Mouse (Mus musculus): ENCODE results near the gene Myrf.

Myrf gene

DNA sequence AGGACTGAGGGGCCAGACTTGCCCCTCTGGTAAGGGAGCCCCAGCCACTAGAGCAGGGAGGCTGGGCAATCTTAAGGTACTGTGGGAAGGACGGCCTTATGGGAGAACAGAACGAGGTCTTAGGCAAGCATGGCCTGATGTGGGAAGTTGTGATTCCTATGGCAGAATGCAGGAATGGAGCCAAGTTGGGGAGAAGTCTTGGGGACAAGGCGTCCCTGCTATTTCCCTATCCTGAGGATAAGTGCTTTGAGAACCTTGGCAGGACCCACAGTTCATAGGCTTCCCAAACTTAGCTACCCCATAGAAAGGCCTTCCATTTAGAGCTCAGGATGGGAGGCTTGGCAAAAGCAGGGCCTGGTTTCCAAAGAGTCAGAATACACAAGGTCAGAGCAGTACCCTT, 31.7 kb downstream of the Myrf start:
- DNase-seq (ENCODE audit: low spot score in 2 of 2): no peak

DNA sequence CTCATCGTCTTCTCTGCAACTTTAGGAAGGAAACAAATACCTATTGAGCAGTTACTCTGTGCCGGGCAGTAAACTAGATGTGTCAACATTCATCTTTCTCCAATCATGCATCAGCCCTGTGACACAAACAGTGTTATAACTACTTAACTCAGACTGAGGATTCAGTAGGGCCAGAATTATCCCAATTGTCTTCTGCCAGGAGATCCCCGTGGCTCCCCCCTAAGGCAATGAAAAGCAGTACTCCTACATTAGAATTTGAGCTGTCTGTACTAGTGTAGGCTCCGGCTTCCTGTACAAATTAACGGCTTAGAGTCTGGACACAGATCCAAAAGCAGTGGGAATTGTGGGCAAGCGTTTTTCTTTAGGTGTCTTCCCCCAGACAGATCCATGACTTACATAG, 35.5 kb downstream of the Myrf start:
- DNase-seq (ENCODE audit: low spot score in 2 of 2): no peak

DNA sequence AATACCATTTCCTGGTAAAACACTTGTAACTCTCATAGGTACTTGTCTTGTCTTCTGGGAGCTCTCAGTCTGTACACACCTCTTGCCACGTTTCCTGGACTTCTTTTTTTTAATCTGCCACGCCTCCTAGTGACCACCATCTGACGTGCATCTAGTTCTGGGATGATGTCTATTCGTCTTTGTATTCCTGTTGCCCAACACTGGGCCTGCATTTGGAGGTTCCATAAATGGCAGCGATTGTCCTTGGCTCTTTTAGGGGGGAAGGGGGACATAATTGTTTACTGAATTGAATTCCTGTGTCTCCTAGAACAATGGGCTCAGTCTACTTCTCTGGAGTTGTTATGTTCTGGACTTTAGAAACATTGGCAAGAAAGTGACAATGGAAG, 35.9 kb downstream of the Myrf start:
- DNase-seq (ENCODE audit: low spot score in 2 of 2): no peak

DNA sequence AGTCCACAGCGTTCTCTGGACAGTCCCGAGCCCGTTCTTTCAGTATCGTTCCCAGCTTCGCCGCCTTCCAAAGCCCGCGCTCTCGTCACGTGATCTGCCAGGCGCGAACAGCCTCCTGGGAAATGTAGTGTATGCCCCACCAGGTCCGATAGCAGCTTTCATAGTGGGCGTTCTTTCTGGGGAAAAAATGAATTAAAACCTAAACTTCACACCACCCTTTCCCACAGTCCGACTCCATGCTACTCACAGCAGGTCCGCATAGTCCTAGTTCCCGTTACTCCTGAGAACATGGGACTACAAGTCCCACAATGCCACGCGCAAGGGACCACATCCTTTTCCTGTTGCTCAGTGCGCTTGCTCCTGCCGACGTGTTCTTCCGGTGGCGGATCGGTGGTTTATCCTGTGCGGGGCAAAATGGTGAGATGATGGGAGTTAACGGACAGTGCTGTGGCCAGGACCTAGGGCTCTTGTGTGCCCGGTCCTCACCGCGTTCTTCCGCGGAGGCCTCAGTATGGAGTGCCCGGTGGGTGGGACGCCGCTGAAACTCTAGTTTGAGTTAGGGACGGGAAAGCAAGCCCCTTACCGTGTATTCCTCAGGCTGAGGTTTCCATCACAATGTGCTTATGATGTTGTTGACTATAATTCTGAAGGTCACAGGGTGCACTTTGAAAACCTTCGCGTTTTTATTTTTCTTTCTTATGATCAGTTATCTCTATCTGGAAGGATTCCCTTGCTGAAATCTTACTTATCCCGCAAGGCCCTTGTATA, 36.5 kb downstream of the Myrf start, which contains the start of the genes Tmem258 and Fen1:
TSS of gene Tmem258 (plus strand) at position 167 of the 768 bp plus-strand sequence.
TSS of gene Fen1 (minus strand) at position 322 of the 768 bp plus-strand sequence.
- peak; percentile 87 to 88 for DNase-seq (ENCODE audit: low spot score in 2 of 2)

DNA sequence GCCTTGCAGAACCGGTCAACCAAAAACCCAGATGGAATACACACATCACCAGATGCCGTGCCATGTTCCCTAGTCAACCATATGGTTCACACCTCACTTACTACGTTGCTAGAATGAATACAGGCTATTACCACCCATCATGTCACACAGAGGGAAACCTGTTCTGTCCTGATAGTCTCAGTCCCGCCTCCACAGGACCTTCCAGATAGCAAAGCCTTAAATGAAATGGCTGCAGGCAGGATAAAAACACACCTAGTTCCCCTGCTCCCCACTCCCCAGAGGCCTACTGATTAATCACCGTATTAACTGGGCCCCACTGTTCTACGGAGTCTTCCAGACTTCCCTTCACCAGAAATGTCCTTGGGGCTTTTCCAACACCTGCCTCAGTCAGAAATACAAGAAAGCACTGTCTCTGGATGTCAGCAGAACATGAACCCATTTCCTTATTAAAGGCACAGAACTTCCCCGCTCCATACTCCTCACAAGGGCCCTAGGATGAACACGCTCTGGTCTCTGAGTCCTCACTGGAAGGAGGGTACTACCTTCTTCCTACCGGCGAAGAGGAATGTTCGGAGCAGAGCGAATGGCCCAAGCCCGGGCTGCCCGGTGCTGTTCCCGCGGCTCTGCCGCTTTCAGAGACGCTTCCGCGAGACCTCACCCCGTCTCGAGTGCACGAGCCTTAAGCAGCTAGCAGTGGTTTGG, 37.3 kb downstream of the Myrf start:
- no peak for DNase-seq (ENCODE audit: low spot score in 2 of 2)

DNA sequence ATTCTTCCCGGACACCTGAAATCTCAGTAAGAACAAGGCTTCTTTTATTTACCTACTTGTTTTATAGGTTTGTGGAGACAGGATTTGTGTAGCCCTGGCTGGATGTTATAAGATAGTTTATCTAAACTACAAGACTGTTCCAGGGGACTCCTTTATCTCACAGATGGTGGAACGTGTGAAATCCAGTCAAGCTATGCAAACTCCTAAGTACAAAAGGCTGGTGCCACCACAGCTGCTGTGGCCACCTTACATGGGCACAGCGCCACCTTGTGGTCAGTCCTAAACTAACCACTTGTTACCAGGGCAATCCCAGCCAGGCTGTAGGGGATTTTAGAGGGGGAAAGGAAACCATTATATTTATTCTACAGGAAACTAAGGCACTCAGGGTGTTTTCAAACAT, 41.8 kb downstream of the Myrf start:
- DNase-seq (ENCODE audit: low spot score in 2 of 2): peak; percentile 46 to 75

DNA sequence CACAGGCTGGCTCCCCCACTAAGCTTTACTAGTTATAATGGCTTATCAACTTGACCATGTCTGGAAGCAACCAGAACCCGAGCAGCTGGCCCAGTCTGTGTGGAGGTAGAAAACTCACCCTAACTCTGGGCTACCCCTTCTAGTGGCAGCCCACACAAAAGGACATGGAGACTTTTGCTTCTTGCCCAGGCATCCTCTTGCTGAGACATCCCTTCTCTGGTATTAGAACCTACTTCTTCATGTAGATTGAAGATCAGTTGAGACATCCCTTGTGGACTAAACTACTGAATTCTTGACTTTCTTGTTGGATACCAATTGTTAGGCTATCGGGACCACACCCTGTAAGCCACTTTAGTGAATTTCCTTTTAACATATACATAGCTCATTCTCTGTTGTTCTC, 42.3 kb downstream of the Myrf start:
- no peak for DNase-seq (ENCODE audit: low spot score in 2 of 2)

DNA sequence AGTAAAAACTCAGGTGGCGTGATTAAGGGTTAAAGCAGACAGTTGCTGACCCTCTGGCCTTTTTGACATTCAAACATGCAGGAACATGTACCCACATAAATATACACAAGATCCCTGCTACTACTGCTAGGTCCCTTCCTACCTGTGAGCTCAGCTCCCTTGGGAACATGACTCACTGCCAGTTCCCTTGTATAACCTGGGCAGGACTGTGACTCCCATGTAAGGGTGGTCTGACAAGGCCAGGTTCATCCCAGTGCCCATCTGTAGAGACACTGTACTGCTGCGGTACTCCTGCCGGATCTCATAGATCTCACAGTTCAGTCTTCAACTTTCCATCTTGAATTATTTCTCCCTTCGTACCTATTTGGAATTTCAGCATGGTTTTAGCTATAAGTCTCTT, 43.4 kb downstream of the Myrf start:
- DNase-seq (ENCODE audit: low spot score in 2 of 2): no peak

DNA sequence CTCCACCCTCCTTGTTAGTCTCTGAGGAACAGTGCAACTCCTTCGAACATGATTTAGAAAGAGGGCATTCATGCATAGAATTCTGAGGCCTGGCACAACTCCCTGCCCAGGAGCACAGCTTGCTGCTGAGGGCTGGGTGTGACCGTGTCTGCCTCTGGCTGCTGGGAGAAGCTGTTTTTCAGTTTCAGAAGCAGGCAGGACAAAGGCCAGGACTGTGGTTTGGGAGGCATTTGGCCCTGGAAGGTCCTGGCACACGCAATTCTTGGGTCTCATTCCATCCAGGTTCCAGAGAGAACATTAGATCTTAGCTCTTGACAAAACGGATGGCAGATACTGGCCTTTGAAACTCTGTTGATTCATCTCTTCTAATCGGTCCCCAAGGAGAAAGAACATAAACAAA, 45.3 kb downstream of the Myrf start:
- no peak for DNase-seq (ENCODE audit: low spot score in 2 of 2)

DNA sequence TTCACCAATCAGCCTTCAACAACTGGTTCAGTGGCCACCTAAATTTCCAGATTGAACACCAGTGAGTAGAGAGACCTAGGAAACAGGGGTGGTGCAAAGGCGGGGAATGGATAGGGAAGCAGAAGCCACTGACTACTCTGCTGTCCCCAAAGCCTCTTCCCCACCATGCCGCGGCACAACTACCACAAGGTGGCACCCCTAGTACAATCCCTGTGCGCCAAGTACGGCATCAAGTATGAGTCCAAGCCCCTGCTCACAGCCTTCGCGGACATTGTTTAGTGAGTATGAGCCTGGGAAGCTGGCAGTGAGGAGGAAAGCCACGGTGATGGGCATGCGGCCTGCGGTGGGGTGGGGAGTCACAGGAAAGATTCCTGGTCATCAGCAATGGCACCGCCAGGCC, 46.2 kb downstream of the Myrf start:
- DNase-seq (ENCODE audit: low spot score in 2 of 2): no peak

DNA sequence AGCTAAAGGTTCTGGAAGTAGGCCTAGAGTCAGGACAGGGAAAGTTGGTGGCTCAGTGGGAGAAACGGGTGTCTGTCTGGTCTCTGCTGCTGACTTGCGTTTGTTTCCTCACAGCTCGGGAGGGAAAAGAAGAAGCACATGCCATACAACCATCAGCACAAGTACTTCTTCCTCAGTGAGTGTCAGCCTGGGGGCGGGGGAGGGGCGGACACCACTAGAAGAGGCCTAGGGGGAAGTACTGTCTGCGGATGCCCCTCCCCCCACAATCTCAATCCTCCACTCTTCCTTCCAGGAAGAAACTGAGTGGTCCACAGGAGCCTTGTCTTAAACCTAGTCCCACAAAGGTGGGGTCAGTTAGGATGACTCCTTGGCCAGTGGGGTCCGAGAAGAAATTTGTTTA, 49.2 kb downstream of the Myrf start:
- no peak for DNase-seq (ENCODE audit: low spot score in 2 of 2)

DNA sequence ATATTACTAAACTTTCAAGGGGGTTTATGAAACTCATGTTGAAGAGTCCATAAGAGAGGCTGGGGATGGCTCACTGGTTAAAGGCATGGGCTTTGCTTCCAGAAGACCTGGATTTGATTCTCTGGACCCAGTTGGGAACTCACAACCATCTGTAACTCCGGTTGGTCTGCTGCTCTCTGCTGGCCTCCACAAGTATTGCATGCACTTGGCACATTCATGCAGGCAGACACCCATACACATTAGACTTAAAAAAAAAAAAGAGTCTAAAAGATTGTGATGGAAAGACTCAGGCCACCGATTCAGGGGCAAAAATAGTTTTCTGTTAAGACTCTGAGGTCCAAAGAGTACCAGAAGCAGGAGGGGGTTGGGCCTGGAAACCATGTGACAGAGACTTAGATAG, 49.8 kb downstream of the Myrf start:
- peak; percentile 70 to 73 for DNase-seq (ENCODE audit: low spot score in 2 of 2)

DNA sequence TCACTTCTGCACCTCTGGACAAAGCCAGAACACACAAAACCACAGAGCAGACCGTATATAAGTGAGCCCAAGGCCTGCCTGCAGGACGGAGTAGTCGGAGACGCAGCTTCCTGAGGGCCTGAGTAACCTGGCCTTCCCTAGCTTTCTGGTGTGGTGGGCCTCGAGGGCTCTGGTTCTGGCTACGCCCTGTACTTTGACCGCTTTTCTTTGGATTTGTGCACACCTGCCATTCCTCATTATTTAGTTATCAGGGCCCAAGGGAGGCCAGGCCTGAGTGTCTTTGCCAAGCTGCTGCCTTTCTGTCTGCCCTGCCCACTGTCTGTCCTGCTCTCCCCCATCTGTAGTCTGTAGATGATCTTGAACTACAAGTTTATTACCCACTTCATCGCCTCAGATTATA, 50.6 kb downstream of the Myrf start:
- DNase-seq (ENCODE audit: low spot score in 2 of 2): no peak

DNA sequence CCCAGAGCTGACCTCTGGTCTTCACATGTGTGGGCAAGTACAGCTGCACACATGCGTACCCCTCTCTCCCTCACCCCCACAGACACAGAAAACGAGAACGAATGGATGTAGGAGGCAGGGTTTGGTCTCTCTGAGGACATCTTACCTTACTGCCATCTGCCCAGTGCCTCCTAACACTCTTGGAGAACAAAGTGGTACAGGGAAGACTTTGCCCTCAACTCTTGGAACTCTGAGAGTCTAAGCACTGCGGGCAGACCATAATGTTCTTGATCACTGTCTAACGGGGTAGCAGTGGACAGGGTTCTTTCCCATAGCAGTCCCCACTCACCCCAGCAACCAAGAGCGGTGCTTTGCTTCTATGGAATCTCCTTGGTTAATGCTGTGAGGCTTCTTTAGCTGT, 51.5 kb downstream of the Myrf start:
- DNase-seq (ENCODE audit: low spot score in 2 of 2): no peak

DNA sequence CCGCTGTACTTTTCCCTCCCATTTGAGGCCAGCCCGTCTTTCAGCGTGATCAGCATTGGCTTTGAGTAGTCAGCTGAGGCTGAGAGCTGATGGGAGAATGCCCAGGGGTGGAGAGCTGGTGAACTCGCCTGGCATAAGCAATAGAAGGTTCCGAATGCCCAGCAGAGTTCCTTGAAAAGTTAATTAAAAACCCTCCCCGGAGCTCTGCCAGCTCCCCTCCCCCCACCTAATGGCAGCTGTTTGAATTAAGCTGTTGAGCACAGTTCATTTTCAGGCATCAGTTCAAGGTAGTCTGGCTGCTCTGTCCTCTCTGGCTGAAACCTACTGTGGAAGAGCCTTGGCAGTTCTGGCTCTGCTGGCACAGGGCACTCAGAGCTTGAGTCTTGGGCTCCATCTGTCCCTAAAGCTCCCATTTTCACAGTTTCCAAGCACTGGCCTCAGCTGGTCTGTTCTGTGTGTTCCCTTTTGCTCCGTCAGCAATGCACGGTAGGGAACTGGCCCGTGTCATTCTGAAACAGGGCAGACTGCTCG, 52.2 kb downstream of the Myrf start:
- peak; percentile 60 to 72 for DNase-seq (ENCODE audit: low spot score in 2 of 2)

DNA sequence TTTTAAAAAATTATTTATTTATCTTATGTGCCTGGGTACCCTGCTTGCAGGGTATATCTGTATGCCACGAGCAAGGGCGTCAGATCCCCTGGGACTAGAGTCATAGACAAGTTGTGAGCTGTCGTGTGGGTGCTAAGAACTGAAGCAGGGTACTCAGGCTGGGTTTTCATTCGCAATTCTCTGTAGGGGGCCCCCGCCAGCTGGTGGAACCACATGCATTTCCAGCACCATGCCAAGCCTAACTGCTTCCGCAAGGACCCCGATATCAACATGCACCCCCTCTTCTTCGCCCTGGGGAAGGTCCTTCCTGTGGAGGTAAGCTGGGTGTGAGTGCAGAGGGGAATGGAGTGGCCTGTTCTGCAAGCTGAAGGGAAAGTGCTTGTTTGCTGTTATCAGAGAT, 54.0 kb downstream of the Myrf start:
- DNase-seq (ENCODE audit: low spot score in 2 of 2): no peak

DNA sequence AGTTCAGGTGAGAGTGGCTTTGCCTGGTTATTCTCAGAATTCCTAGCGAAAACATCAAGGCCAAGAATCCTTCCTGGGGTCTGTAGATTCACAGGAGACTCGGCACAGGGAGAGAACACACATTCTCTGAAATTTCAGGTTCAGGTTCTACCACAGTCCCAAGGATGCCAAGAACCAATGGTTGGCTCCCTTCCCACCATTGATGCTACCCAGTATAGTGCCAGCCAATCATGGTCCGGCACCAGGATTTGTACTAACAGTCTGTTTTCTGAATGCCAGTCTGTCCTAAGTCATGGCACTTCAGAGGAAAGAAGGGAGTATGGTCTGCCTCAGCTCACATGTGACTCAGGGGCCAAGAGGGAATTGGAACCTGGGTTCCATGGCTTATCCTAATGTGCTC, 54.7 kb downstream of the Myrf start:
- no peak for DNase-seq (ENCODE audit: low spot score in 2 of 2)

DNA sequence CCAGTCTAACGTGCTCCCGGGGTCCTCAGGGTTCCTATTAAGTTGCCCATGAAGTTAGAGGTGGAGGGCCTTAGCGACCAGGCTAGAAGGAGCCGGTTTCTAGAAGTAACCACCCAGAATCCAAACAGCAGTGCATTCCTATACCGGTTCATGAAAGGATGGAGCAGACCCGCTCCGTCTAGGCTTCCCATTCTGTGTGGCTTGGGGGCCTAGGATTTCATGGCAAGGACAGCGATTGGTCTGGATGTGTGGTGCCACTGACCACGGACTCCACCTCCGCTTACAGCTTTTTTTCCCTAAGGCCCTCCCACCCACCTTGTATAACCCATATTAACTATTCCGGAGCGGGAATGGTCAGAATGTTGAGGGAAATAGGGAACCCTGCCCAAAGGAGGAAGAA, 56.5 kb downstream of the Myrf start:
- DNase-seq (ENCODE audit: low spot score in 2 of 2): peak; percentile 47 to 51

DNA sequence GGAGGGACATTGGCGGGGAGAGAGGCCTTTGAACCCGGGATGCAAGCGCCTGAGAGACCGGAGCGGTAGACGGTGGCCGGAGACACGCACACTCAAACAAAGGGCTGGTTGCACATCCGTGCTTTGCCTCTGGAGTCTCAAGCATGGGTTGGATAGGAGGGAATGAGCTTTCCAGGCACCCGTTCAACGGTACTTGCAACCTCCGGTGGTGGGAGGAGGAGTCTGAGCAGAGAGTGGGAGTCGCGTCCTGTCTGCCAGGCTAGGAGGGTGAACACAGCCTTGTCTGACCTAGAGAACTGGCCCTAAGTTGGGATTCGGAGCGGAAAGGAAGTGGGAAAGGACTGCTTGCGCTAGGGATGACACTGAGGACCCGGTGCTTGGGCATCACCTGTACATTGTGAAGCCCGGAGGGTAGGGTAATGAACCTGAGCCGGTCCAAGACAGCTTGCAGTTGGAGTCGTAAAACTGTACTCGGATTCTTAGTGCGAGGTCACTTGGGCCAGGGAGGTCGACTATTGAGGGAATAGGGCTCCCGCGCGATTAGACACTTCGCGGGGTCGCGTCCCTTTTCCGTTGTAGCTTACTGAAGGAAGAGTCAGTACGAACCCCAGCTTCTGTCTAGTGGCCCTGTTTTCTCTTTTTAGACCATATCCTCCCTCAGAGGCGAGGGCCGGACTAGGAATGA, 57.1 kb downstream of the Myrf start:
- peak; percentile 68 to 80 for DNase-seq (ENCODE audit: low spot score in 2 of 2)

DNA sequence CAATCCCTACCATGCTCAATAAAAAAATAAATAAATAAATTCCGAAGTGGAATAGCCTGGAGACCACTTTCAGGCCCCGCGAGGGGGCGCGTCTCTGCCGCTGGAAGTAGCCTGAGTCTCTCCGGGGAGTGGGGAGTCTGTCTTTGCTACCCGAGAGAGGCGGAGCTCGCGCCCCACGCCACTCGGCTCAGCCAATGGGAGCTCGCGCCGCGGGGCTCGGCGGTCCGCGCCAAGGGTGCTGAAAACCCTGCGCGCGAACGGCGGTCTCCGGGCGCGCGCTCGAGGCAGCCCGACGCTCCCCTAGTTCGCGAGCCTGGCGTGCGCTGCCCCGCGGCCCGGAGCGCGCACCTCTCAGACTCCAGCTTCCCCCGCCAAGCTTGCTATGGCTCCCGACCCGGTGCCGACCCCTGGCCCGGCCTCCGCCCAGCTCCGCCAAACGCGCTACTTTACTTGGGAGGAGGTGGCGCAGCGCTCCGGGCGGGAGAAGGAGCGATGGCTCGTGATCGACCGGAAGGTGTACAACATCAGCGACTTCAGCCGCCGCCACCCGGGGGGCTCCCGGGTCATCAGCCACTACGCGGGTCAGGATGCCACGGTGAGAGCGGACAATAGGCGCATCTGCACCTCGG, 57.8 kb downstream of the Myrf start, which contains the start of gene Fads1:
TSS of gene Fads1 (plus strand) at position 219 of the 629 bp plus-strand sequence.
- peak; percentile 91 to 92 for DNase-seq (ENCODE audit: low spot score in 2 of 2)

DNA sequence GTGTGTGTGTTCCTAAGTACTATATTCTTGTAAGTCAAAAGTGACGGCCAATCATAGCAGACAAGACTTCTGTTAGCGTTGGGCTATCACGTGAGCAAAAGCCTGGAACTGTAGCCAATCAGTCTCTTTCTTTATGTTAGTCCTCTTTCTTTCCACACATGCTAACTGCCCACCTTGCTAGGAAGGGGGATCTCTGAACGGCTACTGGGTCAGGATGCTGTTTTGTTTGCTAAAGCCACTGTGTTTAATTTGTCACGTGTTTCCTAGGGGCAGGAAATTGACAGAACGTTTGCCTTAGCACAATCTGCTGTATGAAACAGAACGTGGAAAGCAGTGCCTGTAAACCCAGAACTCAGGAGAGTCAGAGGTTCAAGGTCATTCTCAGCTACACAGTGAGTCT, 58.4 kb downstream of the Myrf start:
- no peak for DNase-seq (ENCODE audit: low spot score in 2 of 2)

DNA sequence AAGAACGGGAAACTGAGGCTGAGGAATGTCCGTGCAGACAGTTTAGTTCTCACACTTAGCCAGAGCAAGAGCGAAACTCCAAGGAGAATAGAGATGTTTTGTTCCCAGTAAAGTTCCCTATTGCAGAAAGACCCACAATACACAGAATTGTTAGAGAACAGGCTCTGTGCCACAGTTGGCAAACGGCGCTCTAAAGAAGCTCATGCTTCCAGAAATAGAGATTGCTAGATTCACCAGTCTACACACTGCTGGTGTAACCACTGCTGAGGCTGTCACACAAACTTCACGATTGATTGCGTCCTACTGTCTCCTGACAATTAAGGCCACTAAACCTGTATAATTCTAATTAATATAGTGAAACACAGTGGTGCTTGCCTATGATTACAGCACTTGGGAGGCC, 59.3 kb downstream of the Myrf start:
- DNase-seq (ENCODE audit: low spot score in 2 of 2): no peak

Measured in frontal cortex, postnatal 14 days (tissue).